Mouse (Mus musculus) NIH3T3 (cell line): ENCODE results near the gene Gm28035.
A peak's percentile ranks its signal among the peaks of the same experiment; 100 is the strongest.

Source experiments
- DNase-seq: peaks from one replicate; pipeline ENCODE4 v3.0.0-alpha.2; 2012; ENCODE audit warnings: low read depth

The Gm28035 gene

GRCm38 (mm10) chr2:30238906-30239465 lies 1.4 kb upstream of the Gm28035 start:
- DNase-seq = no peak

DNA sequence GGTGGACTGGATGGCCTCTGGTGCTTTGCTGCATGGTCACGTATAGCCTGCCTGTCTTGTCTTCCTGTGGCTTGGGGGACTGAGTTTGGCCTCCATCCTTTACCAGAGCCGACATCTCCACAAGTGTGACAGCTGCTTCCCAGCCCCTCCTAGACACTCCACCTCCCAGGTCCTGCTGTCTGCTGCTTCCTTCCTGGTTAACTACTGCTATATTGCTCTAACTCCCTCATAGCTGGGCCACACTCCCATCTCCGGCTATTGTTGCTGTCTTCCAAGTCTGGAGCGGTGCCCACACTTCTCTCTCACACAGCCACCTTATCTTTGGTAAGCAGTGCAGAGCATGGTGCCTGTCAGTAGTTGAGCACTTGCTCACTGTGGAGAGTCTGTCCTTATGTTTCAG lies 590 bp upstream of the Gm28035 start:
- DNase-seq = no peak

DNA sequence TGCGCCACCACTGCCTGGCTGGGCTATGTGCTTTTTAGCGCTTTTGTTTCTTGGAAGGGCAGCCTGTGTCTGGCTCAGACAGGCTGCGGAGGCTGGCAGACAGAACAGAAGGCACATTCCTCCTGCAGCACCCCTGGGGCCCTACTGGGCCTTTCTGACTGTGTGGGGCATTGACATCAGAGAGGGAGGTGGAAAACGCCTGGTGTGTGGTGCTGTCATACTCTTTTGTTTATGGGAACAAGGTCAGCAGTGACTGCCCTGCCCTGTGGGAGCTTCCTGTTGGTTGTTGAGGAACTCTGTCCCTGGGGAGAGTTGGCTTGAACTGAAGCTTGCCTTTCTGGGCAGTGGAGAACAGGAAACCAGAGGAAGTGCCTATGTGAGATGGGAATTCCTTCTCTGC lies 2.1 kb downstream of the Gm28035 start:
- peak; percentile 22 for DNase-seq

DNA sequence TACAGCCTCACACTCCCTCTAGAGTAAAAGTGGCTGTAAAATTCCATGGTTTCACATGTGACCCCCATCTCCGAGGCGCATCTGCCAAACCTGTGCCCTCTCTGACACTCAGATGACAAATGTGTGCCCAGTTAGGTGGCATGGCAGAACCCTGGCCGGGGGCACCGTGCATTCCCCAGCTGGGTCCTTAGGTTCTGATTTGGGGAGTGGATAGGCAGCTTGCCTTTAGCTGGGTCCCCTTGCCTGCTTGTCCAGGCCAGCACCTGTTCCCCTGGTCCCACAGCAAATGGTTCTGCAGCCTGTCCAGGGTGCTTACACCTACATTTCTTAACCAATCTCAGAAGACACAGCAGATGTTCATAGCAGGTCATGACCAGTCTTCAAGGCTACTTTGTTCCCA lies 3.0 kb downstream of the Gm28035 start:
- DNase-seq = no peak

- DNase-seq = no peak
Observed at GRCm38 (mm10) chr2:30244595-30245178, 4.3 kb downstream of the Gm28035 start.

DNA sequence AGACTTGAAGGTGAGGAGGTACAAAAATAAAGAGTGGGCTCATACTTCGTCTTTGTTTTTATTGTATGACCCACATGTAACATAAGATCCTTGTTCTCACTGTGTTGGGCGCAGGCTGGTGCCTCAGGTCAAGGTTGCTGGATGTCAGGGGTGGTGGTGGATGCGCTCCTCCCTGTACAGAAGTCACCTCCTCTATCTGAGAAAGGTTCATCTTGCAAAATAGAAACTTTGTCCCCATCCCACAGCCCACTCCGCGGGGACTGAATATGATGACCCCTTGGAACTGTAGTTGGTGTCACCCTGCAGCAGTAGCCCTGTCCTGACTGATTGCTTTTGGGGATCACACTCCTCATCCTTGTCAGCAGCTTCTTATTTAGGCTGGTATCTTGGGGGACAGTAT lies 6.7 kb downstream of the Gm28035 start:
- no peak for DNase-seq

DNA sequence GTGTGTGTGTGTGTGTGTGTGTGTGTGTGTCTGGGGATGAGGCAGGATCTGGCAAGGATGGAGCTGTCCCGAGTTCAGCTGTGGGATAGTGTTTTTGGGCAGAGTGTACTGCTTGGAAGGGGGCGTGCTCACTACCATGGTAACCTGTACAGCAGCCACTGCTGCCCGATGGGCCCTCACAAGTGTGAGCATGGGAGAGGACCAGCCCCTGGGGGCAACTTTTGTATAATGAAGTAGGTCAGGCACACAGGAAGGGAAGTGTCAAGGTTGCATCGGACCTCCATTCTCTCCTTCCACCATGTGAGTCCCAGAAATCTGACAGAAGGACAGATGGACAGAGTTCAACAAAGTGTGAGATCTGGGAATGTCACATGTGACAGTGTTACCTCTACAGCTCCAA lies 7.3 kb downstream of the Gm28035 start:
- no peak for DNase-seq

DNA sequence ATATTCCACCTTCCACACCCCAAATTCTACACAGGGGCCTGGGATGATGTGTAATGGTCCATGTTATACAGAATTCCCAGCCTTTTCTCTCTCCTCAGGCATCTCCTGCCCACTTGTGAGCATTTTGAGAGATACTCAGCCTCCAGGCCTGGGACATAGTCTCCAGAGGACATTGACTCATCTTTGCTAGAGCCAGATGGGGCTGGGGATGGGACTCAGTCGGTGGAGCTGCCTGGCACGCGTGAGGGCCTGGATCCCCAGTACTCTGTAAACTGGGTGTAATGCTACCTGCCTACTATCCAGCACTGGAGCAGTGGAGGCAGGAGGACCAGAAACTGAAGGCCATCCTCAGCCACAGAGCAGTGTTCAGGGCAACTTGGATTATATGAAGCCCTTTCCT lies 8.8 kb downstream of the Gm28035 start:
- DNase-seq = no peak

- DNase-seq = no peak
Observed at GRCm38 (mm10) chr2:30250166-30251128, 10.1 kb downstream of the Gm28035 start.

DNA sequence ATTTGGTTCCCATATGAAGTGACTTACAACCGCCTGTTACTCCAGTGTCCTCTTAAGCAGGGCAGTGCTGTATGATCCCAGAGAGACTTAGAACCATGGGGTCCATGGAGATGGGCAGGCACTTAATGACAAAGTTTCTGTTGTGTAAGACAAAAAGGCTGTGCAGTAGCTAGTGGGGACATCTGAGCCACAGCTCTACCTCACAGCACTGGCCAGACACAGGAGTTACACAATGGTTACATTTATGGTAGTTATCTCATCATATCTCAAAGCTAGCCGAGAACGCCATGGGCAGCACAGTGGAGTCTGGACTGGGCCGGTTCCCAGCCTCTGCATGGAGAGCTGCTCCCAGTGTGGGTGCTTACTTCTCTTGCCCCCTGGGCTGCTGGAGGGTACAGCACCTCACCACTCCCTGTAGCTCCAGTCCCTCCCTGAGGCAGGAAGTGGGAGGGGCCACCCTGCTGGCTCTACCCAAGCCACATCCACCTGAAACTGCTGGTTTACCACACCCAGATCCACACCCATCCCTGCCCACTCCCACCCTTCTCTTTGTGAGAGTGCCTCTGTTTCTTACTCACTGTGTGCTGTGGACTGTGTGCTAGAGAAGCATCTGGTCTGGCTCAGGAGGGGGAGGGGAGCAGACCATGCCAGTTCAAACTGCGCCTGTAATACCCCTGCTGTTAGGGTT lies 11.2 kb downstream of the Gm28035 start:
- no peak for DNase-seq

DNA sequence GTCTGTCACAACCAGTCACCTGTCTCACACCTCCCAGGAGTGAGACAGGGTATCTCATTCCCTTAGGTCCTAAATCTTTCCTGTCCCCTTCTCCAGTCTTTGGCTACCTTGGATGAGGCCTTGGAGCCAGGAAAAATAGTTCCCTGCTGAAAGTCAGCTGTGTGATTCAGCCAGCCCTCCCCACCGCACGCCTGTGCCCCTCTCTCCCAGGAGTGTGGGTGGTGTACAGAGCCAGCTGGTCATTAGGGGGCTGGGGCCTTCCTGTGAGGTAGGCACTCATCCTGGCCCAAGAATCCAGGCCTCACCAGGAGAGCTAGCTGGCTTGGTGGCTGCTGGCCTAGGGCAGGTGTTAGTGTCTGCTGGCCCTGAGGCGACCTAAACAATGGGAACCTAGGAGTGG lies 12.2 kb downstream of the Gm28035 start:
- DNase-seq = no peak

GRCm38 (mm10) chr2:30253809-30254208 lies 13.4 kb downstream of the Gm28035 start:
- DNase-seq = no peak

- DNase-seq = no peak
Observed at GRCm38 (mm10) chr2:30255631-30256395, 15.4 kb downstream of the Gm28035 start.

DNA sequence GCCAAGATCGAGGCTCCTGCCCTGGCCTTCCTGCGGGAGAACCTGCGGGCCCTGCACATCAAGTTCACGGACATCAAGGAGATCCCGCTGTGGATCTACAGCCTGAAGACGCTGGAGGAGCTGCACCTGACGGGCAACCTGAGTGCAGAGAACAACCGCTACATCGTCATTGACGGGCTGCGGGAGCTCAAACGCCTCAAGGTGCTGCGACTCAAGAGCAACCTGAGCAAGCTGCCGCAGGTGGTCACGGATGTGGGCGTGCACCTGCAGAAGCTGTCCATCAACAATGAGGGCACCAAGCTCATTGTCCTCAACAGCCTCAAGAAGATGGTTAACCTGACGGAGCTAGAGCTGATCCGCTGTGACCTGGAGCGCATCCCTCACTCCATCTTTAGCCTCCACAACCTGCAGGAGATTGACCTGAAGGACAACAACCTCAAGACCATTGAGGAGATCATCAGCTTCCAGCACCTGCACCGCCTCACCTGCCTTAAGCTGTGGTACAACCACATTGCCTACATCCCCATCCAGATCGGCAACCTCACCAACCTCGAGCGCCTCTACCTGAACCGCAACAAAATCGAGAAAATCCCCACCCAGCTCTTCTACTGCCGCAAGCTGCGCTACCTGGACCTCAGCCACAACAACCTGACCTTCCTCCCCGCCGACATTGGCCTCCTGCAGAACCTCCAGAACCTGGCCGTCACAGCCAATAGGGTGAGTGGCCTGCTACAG lies 16.4 kb downstream of the Gm28035 start:
- no peak for DNase-seq

GRCm38 (mm10) chr2:30257699-30258460 lies 17.5 kb downstream of the Gm28035 start:
- DNase-seq = no peak

DNA sequence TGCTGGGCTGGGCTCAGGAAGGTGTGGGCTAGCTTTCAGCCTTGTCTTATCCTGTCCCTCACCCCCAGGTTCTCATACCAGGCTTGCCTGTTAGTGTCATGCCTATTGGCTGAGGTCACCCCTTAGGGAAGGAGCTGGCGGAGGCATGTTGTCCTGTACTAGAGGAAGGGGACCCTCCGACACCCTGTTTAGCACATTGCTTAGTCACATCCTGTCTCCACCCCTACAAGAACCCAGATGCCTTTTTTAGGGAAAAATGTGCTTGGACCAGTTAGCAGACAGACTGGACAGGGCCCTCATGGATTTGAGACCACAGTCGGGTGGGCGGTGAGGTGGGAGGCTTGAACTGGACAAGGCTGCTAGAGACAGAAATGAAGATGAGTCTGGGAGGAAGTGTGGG lies 18.2 kb downstream of the Gm28035 start:
- DNase-seq = peak; percentile 60

- DNase-seq = no peak
Observed at GRCm38 (mm10) chr2:30259131-30260064, 19.0 kb downstream of the Gm28035 start.

DNA sequence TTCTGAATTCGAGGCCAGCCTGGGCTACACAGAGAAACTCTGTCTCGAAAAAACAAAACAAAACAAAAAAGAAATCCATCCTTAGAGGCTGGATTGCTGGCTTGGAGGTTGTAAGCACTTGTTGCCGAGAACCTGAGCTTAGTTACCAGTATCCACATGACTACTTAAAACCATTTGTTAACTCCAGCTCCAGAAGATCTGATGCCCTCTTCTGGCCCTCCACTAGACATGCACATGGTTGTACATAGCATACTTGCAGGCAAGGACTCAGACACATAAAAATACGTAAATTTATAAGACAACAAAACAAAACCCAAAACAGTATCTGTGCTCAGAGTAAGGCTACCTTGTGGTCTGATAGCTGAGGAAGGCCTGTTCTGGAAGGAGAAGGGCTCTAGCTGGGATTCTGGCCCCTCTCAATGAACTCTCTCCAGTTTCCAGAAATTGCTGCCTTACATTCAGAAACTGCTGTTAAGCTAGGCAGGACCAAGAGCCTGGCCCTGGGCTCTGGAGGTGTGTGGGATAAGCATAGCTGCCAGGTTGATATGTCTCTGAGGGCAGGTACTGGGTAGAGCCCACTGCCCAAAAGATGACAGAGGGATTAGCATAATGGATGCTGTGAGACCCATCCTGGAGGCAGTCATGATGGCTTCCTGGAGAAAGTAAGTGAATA lies 20.8 kb downstream of the Gm28035 start:
- no peak for DNase-seq
